Mouse (Mus musculus) T-helper 2 cell (primary cell): ENCODE measurements around the gene Sppl3.

Experiments
- in situ Hi-C: fragments of 300-600 bp; cut with MboI, MseI; formaldehyde crosslinking; loops from one replicate; pipeline ENCODE4 v1.15.1; 2025; ENCODE audit warnings: high pct_unique_total_duplicates

Gene Sppl3

GRCm38 (mm10) chr5:115010577-115011216 lies at the start of gene Sppl3:
Gene Sppl3, plus strand, starts transcription at chr5:115011137.
- in situ Hi-C loops: no loop called here

- in situ Hi-C loops: no loop called here
These were observed 49.2 kb upstream of the Sppl3 start for GRCm38 (mm10) chr5:114961590-114962360.

DNA sequence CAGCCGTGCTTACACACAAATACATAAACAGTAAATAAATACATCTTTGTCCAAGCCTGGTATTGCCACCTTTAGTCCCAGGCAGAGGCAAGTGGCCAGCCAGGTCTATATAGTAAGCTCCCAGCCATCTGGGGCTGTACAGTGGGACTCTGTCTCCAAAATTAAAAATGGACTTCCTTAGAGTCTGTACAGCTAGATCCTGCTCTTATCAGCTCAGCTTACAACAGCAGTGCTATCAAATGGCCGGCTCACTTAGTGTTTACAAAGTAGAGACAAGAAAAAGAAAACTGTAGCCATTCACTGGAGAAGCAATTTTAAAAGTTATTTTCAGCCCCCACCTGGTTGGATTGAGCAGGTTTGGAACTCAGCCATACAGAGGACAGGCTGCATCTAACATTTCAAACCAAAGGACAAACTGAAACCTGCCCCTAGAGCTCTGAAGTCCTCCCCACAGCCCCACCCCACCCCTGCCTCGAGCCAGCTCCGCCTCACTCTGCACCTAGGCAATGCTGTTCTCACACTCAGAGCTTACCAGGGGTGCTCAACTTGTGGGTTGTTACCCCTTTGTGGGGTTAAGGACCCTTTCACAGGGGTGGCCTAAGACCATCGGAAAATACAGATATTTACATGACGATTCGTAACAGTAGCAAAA lies 46.5 kb upstream of the Sppl3 start:
- in situ Hi-C loops: no loop called here

- in situ Hi-C loops: no loop called here
These were observed 45.7 kb upstream of the Sppl3 start for GRCm38 (mm10) chr5:114964967-114965898.

DNA sequence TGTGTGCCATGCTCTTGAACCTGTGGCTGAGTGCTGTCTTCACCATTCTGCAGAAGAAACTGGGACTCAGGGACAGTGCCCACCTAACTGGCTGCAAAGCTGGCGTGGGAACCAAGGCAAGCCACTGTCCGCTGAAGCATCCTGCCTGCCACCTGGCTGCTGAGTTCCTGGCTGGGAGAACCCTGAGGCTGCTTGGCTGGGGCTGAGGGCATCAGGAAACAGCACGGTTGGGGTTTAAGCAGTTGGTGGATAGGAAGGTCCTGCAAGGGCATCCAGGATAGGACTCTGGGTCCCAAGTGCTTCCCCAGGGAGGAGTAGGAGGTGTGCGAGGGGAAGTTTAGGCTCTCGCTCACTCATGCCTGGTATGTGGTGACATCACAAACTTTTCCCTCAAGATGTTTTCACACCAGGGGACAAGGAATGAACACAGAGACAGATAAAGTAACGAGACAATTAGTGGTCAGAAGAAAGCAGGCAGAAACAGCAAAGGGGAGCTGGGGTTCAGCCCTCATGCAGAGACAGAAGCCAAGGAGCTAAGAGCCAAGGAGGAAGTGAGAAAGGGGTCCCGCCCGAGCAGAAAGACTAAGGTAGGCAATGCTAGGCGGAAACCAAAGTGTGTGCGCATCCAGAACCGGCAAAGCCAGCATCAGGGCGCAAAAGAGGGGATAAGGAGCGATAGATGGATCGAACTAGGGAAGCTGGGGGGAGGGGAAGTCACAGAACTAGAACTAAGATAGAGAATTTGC lies 43.2 kb upstream of the Sppl3 start:
- in situ Hi-C loops: no loop called here

DNA sequence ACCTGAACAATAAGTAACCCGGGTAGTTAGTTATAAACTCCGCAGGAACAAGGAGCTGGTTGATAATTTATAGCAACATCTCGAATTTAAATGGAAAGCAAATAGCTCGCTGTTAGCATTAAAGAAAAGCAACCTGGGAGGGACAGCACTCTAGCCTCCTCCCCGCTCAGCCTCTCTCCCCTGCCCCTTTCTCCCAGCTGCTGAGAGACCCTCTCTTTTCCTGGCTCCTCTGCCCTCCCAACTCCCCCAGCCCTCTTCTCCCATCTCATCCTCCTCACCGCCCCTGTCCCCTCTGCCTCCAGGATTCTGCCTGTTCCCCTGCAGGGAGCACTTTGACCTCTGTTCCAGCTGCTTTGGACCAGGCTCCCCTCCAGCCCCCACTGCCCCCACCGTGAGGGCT lies 42.3 kb upstream of the Sppl3 start:
- in situ Hi-C loops: no loop called here

DNA sequence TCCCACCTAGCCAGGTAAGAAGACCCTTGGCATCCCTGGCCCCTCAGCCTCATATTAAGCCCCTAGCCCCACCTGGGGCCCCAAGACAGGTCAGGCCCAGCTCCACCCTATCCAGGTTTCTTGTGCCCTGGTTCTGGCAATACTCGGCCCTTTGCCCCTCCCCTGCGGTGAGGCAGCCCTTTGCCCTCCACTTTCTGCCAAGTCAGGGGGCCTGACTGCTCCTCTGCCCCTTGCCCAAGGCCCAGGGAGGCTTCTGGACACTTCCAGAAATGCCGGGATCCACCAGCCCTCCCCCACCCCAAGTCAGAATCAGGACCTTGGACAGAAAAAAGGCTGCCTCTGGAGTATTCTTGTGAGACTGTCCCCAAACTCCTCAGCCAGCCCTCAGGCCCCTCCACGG lies 41.9 kb upstream of the Sppl3 start:
- in situ Hi-C loops: no loop called here

DNA sequence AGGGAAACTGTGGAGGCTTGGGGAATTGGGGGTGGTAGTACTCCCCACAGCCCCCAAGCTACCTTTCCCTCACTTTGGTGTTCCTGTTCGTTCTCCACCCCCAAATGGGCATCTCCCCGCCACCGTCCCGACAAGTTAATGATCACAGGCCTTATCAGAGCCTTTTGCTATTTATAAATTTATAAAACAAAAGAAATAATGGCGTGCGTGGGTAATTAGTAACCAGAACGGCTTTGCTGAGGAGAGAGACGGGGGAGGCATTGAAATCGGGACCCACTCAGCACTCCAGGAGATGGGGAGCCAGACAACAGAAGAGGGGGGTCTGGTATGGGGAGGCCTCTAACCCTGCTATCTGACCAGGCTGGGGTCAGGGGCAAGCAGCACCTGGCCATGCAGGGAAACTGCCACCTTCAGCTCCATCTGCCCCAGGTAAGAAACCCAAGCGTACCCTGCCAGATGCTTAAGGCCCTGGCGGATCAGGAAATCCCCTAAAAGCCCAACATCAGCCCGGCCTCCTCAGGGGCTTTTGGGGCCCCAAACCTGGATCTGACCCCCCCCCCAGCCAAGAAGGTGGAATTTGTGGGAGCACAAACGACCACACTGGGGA lies 41.2 kb upstream of the Sppl3 start:
- in situ Hi-C loops: no loop called here

- in situ Hi-C loops: no loop called here
These were observed 40.1 kb upstream of the Sppl3 start, which contains the start of gene Hnf1a for GRCm38 (mm10) chr5:114970824-114971227. Gene Hnf1a, minus strand, starts transcription at chr5:114971094.

GRCm38 (mm10) chr5:114972201-114972600 lies 38.7 kb upstream of the Sppl3 start:
- in situ Hi-C loops: no loop called here

DNA sequence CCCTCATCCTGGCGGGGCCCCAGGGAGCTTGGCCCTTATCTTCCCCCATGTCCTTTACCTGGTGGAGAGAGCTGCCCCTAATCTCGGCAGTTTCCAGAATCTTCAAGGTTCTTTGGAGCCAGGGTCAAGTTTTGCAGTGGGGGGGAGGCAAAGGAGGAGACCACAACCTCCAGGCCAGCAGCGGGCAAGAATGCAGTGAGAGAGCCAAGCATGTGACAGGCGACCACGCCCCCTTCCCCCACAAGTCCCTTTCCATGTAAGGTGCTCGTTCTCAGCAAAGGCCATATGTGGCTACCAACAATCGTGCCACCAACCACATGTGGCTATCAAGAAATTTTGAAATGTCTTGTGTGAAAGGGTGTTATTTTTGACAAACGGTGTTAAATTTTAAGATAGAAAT lies 37.8 kb upstream of the Sppl3 start:
- in situ Hi-C loops: no loop called here

DNA sequence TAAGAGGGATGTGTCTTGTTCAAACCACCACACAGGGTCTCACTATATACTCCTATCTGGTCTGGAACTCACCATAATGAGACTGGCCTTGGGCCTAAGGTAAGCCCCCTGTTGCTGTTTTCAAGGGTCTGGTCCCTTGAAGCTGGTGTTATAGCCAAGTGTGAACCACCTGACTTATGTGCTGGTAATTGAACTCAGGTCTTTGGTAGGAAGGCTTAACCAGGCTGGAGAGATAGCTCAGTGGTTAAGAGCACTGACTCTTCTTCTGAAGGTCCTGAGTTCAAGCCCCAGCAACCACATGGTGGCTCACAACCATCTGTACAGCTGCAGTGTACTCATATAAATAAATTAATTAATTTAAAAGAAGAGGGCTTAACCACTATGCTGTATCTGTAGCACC lies 34.0 kb upstream of the Sppl3 start:
- in situ Hi-C loops: loop anchor here (5.0 kb wide), 2 partner anchors 95 to 260 kb away; partner anchors contain the start of gene Pop5

GRCm38 (mm10) chr5:114978473-114978872 lies 32.5 kb upstream of the Sppl3 start:
- in situ Hi-C loops: loop anchor here (5.0 kb wide), 2 partner anchors 94 to 259 kb away; partner anchors contain the start of gene Pop5

DNA sequence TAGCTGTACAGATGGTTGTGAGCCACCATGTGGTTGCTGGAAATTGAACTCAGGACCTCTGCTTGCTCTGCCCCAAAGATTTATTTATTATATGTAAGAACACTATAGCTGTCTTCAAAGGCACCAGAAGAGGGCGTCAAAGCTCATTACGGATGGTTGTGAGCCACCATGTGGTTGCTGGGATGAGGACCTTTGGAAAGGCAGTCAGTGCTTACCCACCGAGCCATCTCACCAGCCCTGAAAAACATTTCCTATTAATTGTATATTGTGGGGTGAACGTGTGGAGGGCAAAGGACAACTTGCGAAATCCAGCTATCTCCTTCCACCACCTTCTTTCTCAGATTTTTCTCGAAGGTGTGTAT lies 32.1 kb upstream of the Sppl3 start:
- in situ Hi-C loops: loop anchor here (5.0 kb wide), 2 partner anchors 93 to 258 kb away; partner anchors contain the start of gene Pop5

GRCm38 (mm10) chr5:114979250-114980121 lies 31.5 kb upstream of the Sppl3 start:
- in situ Hi-C loops: loop anchor here (5.0 to 10.0 kb wide), 3 partner anchors 93 to 258 kb away; partner anchors contain the start of gene Pop5

- in situ Hi-C loops: loop anchor here (10.0 kb wide), 1 partner anchor 125 kb away; no protein-coding TSS in a partner anchor
These were observed 30.7 kb upstream of the Sppl3 start for GRCm38 (mm10) chr5:114980122-114980748.

DNA sequence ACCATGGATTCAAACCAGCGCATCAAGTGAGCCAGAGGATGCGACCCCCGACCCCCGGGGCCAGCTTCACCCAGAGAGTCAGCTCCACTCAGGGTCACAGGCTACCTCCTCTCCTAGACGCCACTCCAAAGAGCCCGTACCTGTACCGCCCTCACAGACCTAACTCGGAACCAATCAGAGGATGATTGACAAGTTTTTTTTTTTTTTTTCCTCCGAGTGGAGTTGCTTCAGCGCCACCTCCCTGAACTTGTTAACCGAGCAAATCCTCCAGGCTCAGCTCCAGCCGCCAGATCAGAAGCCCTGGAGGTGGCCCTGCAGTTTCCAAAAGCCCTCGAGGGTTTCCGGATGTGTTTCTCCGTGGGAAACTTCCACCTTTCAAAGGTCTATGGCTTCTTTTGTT lies 28.9 kb upstream of the Sppl3 start:
- in situ Hi-C loops: loop anchor here (10.0 kb wide), 1 partner anchor 123 kb away; no protein-coding TSS in a partner anchor

- in situ Hi-C loops: loop anchor here (10.0 kb wide), 1 partner anchor 120 kb away; no protein-coding TSS in a partner anchor
These were observed 25.9 kb upstream of the Sppl3 start for GRCm38 (mm10) chr5:114985074-114985473.
